In the genomic region with DNA sequence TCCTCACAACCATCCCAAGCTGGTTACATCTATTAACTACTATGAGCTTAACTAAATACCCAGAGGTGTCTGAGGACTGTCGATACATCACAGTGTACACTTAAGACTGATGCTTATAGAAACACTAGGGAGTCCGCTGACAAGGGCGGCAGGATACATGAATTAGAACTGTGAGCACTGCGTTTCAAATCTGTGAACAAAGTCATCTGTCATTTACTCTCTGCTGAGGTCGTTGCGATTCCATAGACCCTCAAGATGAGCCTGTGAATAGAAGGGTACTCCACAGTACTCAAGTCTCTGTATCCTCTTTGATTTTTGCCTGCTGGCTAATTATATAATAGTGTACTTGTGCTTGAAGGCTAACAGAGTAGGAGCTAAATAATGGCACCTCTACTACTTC, we compare ENCODE assay signal across 27 mouse cellular contexts. TPM values are rescaled to one million over a fixed set of nuclear protein-coding genes. Genes with fewer than 3 reads are reported as not detected.
"Had no signal": no experiment of that assay in that cellular context is flagged by ENCODE, and none has a peak within 500 bp of the region (broad histone marks: within the 10 kb centered on the region; RNA-seq: fewer than 3 reads in every experiment).

No protein-coding gene starts in this region.

- H3K4me3 ChIP-seq: midbrain, embryonic 10.5 days; midbrain, embryonic 15.5 days; myocyte; neural tube, embryonic 13.5 days; neural tube, embryonic 15.5 days had no signal

- H3K4me2 ChIP-seq: lung, embryonic 14.5 days; midbrain, embryonic 15.5 days; neural tube, embryonic 13.5 days; neural tube, embryonic 15.5 days had no signal

- DNase-seq: lung, adult 18-20 months; lung, embryonic 14.5 days; lung, postnatal 10 days; lung, postnatal 4 days; retina, postnatal 1 day; right cerebral cortex, adult 18-20 months; right cerebral cortex, postnatal 25 days; right cerebral cortex, postnatal 4 days; spleen, adult 18-20 months; thymus, adult 18-20 months; thymus, postnatal 14 days; thymus, postnatal 36 days had no signal

- H3K9ac ChIP-seq: liver, embryonic 14.5 days; lung, embryonic 14.5 days; midbrain, embryonic 15.5 days; neural tube, embryonic 13.5 days; neural tube, embryonic 15.5 days had no signal

- H3K27me3 ChIP-seq: midbrain, embryonic 15.5 days; neural tube, embryonic 13.5 days; neural tube, embryonic 15.5 days had no signal

- H3K27ac ChIP-seq: liver, embryonic 14.5 days; midbrain, embryonic 10.5 days; midbrain, embryonic 15.5 days; neural tube, embryonic 13.5 days; neural tube, embryonic 15.5 days had no signal

- H3K36me3 ChIP-seq: midbrain, embryonic 15.5 days; neural tube, embryonic 15.5 days had no signal

- H3K9me3 ChIP-seq: midbrain, embryonic 15.5 days; neural tube, embryonic 15.5 days had no signal

- ATAC-seq: midbrain, embryonic 15.5 days had no signal

- H3K4me1 ChIP-seq: midbrain, embryonic 10.5 days; midbrain, embryonic 15.5 days; neural tube, embryonic 13.5 days had no signal

RNA-seq across cellular contexts. Expression of gene Gm17571, which starts 5.6 kb away (rescaled TPM):
- total RNA-seq: megakaryocyte, adult 5-6 weeks; megakaryocyte-erythroid progenitor cell, adult 5-6 weeks had no signal
- polyA plus RNA-seq: liver, embryonic 14.5 days; liver, embryonic 16.5 days; lung, embryonic 14.5 days; lung, embryonic 16.5 days; midbrain, embryonic 10.5 days; midbrain, embryonic 15.5 days; myocyte; neural tube, embryonic 11.5 days; neural tube, embryonic 13.5 days; neural tube, embryonic 15.5 days; small intestine, adult 2 months; stomach, embryonic 14.5 days; stomach, embryonic 16.5 days; thymus, postnatal 0 days had no signal
